ENCODE assay signal across 13 mouse cellular contexts in genomic region chr12:113276355-113276942, GRCm38 (mm10).
DNase-seq lines count a peak whose midpoint lies in the region; ATAC-seq and TF ChIP-seq lines count a peak whose summit lies in the region.
"Had no signal": no experiment of that assay in that cellular context is flagged by ENCODE, and none has a peak within 500 bp of the region (broad histone marks: within the 10 kb centered on the region; RNA-seq: fewer than 3 reads in every experiment).

No protein-coding gene starts in this region.

- no peak for TF ChIP-seq RAD21 in MEL (IDR thresholded peaks at IDR 0.05; ENCODE audit: low read depth, low read length)

- no peaks in the 10 kb centered on the region for H3K4me1 ChIP-seq in heart, embryonic 14.5 days (ENCODE audit: control insufficient read depth in 2 of 2, insufficient read depth in 2 of 2, low read length in 2 of 2)
- H3K4me1 ChIP-seq in MEL (ENCODE audit: control insufficient read depth in 1 of 2, insufficient read depth in 2 of 2, low read length in 2 of 2): no peaks in the 10 kb centered on the region
- H3K4me1 ChIP-seq in hindbrain, embryonic 12.5 days: no peaks in the 10 kb centered on the region
- no peaks in the 10 kb centered on the region for H3K4me1 ChIP-seq in liver, embryonic 16.5 days (ENCODE audit: control insufficient read depth, low read depth, low read length)
- H3K4me1 ChIP-seq in cerebellum, adult 2 months (ENCODE audit: control insufficient read depth, insufficient read depth, low read length): no peaks in the 10 kb centered on the region
- H3K4me1 ChIP-seq: heart, embryonic 13.5 days had no signal

- no peak overlapping the region for H3K4me2 ChIP-seq in heart, embryonic 14.5 days (ENCODE audit: low read length)
- H3K4me2 ChIP-seq in hindbrain, embryonic 12.5 days (replicated peaks): no peak overlapping the region
- H3K4me2 ChIP-seq in liver, embryonic 16.5 days (ENCODE audit: low read depth, low read length): no peak overlapping the region
- H3K4me2 ChIP-seq: heart, embryonic 13.5 days had no signal

- no peak overlapping the region for H3K27ac ChIP-seq in heart, embryonic 14.5 days (replicated peaks in 1 of 2; ENCODE audit: control insufficient read depth in 1 of 2, insufficient read depth in 1 of 2, low read depth in 2 of 2, low read length in 2 of 2)
- no peak overlapping the region for H3K27ac ChIP-seq in MEL (ENCODE audit: control insufficient read depth, low read depth, low read length)
- no peak overlapping the region for H3K27ac ChIP-seq in hindbrain, embryonic 12.5 days
- no peak overlapping the region for H3K27ac ChIP-seq in liver, embryonic 16.5 days (ENCODE audit: low read length)
- no peak overlapping the region for H3K27ac ChIP-seq in cerebellum, adult 2 months (ENCODE audit: insufficient read depth, low read length)
- H3K27ac ChIP-seq: heart, embryonic 13.5 days had no signal

- intact Hi-C loops in heart, postnatal 10 days (cut with DNase I): no loop called here

- no peaks in the 10 kb centered on the region for H3K79me2 ChIP-seq in MEL (ENCODE audit: control insufficient read depth, insufficient read depth, low read length, poor library complexity)

- no peak overlapping the region for H3K9ac ChIP-seq in heart, embryonic 14.5 days (ENCODE audit: low read length)
- no peak overlapping the region for H3K9ac ChIP-seq in MEL (ENCODE audit: control insufficient read depth, low read depth, low read length, poor library complexity, severe bottlenecking)
- no peak overlapping the region for H3K9ac ChIP-seq in hindbrain, embryonic 12.5 days
- no peak overlapping the region for H3K9ac ChIP-seq in liver, embryonic 16.5 days (ENCODE audit: low read depth, low read length)
- H3K9ac ChIP-seq: heart, embryonic 13.5 days had no signal

- H3K27me3 ChIP-seq in heart, embryonic 14.5 days (ENCODE audit: control insufficient read depth, insufficient read depth, low read length): no peaks in the 10 kb centered on the region
- no peaks in the 10 kb centered on the region for H3K27me3 ChIP-seq in MEL (ENCODE audit: control insufficient read depth in 1 of 2, insufficient read depth in 2 of 2, low read length in 2 of 2)
- no peaks in the 10 kb centered on the region for H3K27me3 ChIP-seq in hindbrain, embryonic 12.5 days
- no peaks in the 10 kb centered on the region for H3K27me3 ChIP-seq in liver, embryonic 16.5 days (ENCODE audit: control insufficient read depth, insufficient read depth, low read depth, low read length)
- H3K27me3 ChIP-seq in cerebellum, adult 2 months (ENCODE audit: control insufficient read depth, insufficient read depth, low read length): no peaks in the 10 kb centered on the region
- H3K27me3 ChIP-seq: heart, embryonic 13.5 days had no signal

- ATAC-seq in heart, embryonic 14.5 days (ENCODE audit: insufficient number of reproducible peaks, insufficient read depth, low FRiP score, low read depth): 0 out of 2 replicates have a peak, but pooled peaks have one; percentile 2
- ATAC-seq in hindbrain, embryonic 12.5 days (ENCODE audit: low FRiP score): peak; percentile 41
- peak; percentile 30 for ATAC-seq in liver, embryonic 16.5 days (ENCODE audit: low read depth)
- ATAC-seq: CD4-positive, CD25-positive, alpha-beta regulatory T cell, adult 4 months had no signal

- no peak overlapping the region for H3K4me3 ChIP-seq in heart, embryonic 14.5 days (ENCODE audit: control insufficient read depth in 1 of 2, insufficient read depth in 1 of 2, low read depth in 1 of 2, low read length in 2 of 2)
- H3K4me3 ChIP-seq in MEL (ENCODE audit: control insufficient read depth in 1 of 2, insufficient read depth in 1 of 2, low read depth in 2 of 2, low read length in 2 of 2): no peak overlapping the region
- H3K4me3 ChIP-seq in hindbrain, embryonic 12.5 days: no peak overlapping the region
- H3K4me3 ChIP-seq in liver, embryonic 16.5 days (ENCODE audit: low read depth, low read length): no peak overlapping the region
- no peak overlapping the region for H3K4me3 ChIP-seq in cerebellum, adult 2 months (replicated peaks; ENCODE audit: insufficient read depth, low read depth, low read length)
- H3K4me3 ChIP-seq: heart, embryonic 13.5 days had no signal

- H3K9me3 ChIP-seq in heart, embryonic 14.5 days (ENCODE audit: control insufficient read depth, low read length): no peaks in the 10 kb centered on the region
- H3K9me3 ChIP-seq in MEL (replicated peaks; ENCODE audit: insufficient read depth, low read length): no peaks in the 10 kb centered on the region
- no peaks in the 10 kb centered on the region for H3K9me3 ChIP-seq in hindbrain, embryonic 12.5 days (replicated peaks)
- no peaks in the 10 kb centered on the region for H3K9me3 ChIP-seq in liver, embryonic 16.5 days (replicated peaks; ENCODE audit: control insufficient read depth, low read length)
- H3K9me3 ChIP-seq: heart, embryonic 13.5 days had no signal

- WGBS in heart, embryonic 14.5 days: 72% methylated on average over 1 of the region's 1 CpGs
- 93% methylated on average over 1 of the region's 1 CpGs for WGBS in hindbrain, embryonic 12.5 days
- WGBS in liver, embryonic 16.5 days (ENCODE audit: insufficient replicate concordance): 31% methylated on average over 1 of the region's 1 CpGs
- WGBS in cerebellum, adult 2 months: 73% methylated on average over 1 of the region's 1 CpGs

- no peak for TF ChIP-seq POLR2A in MEL (IDR thresholded peaks at IDR 0.05; ENCODE audit: control insufficient read depth in 1 of 2, insufficient read depth in 1 of 2, low read depth in 1 of 2, low read length in 2 of 2, poor library complexity in 1 of 2)
- TF ChIP-seq POLR2A in cerebellum, adult 2 months (IDR thresholded peaks at IDR 0.05; ENCODE audit: borderline replicate concordance, insufficient read depth, low read length): no peak

- no peak for TF ChIP-seq CTCF in MEL (IDR thresholded peaks at IDR 0.05 in 2 of 3, conservative IDR thresholded peaks at IDR 0.05 in 1 of 3; ENCODE audit: control insufficient read depth in 1 of 3, insufficient read depth in 1 of 3, low read depth in 2 of 3, low read length in 3 of 3, poor library complexity in 1 of 3, severe bottlenecking in 1 of 3)
- TF ChIP-seq CTCF in cerebellum, adult 2 months (IDR thresholded peaks at IDR 0.05; ENCODE audit: borderline replicate concordance, insufficient read depth, low read depth, low read length): no peak

- DNase-seq in heart, postnatal 10 days: no peak
- no peak for DNase-seq in MEL (ENCODE audit: low read depth, low spot score)
- no peak for DNase-seq in natural killer cell, adult 2 months (ENCODE audit: low spot score in 2 of 2)
- no peak for DNase-seq in cerebellum, adult 2 months
- DNase-seq in heart, postnatal 4 days: no peak
- DNase-seq: layer of hippocampus, adult 9-11 months; retina, postnatal 1 day; thymus, adult 2 months had no signal

- no peaks in the 10 kb centered on the region for H3K36me3 ChIP-seq in heart, embryonic 14.5 days (ENCODE audit: control insufficient read depth, insufficient read depth, low read length)
- H3K36me3 ChIP-seq in MEL (ENCODE audit: control insufficient read depth in 1 of 2, insufficient read depth in 2 of 2, low read length in 2 of 2): no peaks in the 10 kb centered on the region
- no peaks in the 10 kb centered on the region for H3K36me3 ChIP-seq in hindbrain, embryonic 12.5 days
- no peaks in the 10 kb centered on the region for H3K36me3 ChIP-seq in liver, embryonic 16.5 days (ENCODE audit: control insufficient read depth, insufficient read depth)
- H3K36me3 ChIP-seq: heart, embryonic 13.5 days had no signal

- no peak for TF ChIP-seq EP300 in MEL (IDR thresholded peaks at IDR 0.05; ENCODE audit: low read depth in 1 of 2, low read length in 2 of 2)

TF ChIP-seq in MEL, 35 proteins besides CTCF, POLR2A, EP300 and RAD21:
- TF ChIP-seq POLR2AphosphoS5 (IDR thresholded peaks at IDR 0.05; ENCODE audit: borderline replicate concordance, low read depth, low read length): peak; percentile 27; the same call in 1 of the 2 replicates
- no peak for TF ChIP-seq GATA1 (IDR thresholded peaks at IDR 0.05; ENCODE audit: low read depth, low read length)
- TF ChIP-seq E2F4 (IDR thresholded peaks at IDR 0.05; ENCODE audit: borderline replicate concordance, low read depth, low read length): no peak
- no peak for TF ChIP-seq HCFC1 (IDR thresholded peaks at IDR 0.05; ENCODE audit: low read depth, low read length)
